Mouse (Mus musculus): ENCODE data around the gene Limd1.
"Not testable (repeated sequence)": the region's sequence is repeated elsewhere in the genome, so short reads cannot be mapped to it uniquely, and the experiment has no call there.

The Limd1 gene

GRCm38 (mm10) chr9:123478586-123479195 lies at the start of gene Limd1:
Gene Limd1 (plus strand): TSS chr9:123478706.
- DNase-seq (ENCODE audit: extremely low read depth, low read depth): peak; percentile 45

- DNase-seq (ENCODE audit: extremely low read depth, low read depth): no peak
Measured at GRCm38 (mm10) chr9:123429863-123430262, 48.6 kb upstream of the Limd1 start.

- DNase-seq (ENCODE audit: extremely low read depth, low read depth): no peak
Measured at GRCm38 (mm10) chr9:123430973-123431372, 47.5 kb upstream of the Limd1 start.

GRCm38 (mm10) chr9:123438223-123438622 lies 40.3 kb upstream of the Limd1 start:
- DNase-seq (ENCODE audit: extremely low read depth, low read depth): no peak

- DNase-seq (ENCODE audit: extremely low read depth, low read depth): no peak
Measured at GRCm38 (mm10) chr9:123440230-123441058, 38.1 kb upstream of the Limd1 start.

GRCm38 (mm10) chr9:123447101-123447500 lies 31.4 kb upstream of the Limd1 start:
- not testable (repeated sequence) for DNase-seq (ENCODE audit: extremely low read depth, low read depth)

GRCm38 (mm10) chr9:123448594-123448993 lies 29.9 kb upstream of the Limd1 start:
- DNase-seq (ENCODE audit: extremely low read depth, low read depth): no peak

GRCm38 (mm10) chr9:123450174-123450573 lies 28.3 kb upstream of the Limd1 start:
- no peak for DNase-seq (ENCODE audit: extremely low read depth, low read depth)

- DNase-seq (ENCODE audit: extremely low read depth, low read depth): no peak
Measured at GRCm38 (mm10) chr9:123451772-123452171, 26.7 kb upstream of the Limd1 start.

GRCm38 (mm10) chr9:123456634-123457602 lies 21.6 kb upstream of the Limd1 start:
- no peak for DNase-seq (ENCODE audit: extremely low read depth, low read depth)

GRCm38 (mm10) chr9:123457603-123458002 lies 20.9 kb upstream of the Limd1 start:
- DNase-seq (ENCODE audit: extremely low read depth, low read depth): no peak

GRCm38 (mm10) chr9:123467141-123467620 lies 11.3 kb upstream of the Limd1 start:
- no peak for DNase-seq (ENCODE audit: extremely low read depth, low read depth)

GRCm38 (mm10) chr9:123468406-123469085 lies 10.0 kb upstream of the Limd1 start:
- DNase-seq (ENCODE audit: extremely low read depth, low read depth): peak; percentile 29

- no peak for DNase-seq (ENCODE audit: extremely low read depth, low read depth)
Measured at GRCm38 (mm10) chr9:123469087-123469486, 9.4 kb upstream of the Limd1 start.

GRCm38 (mm10) chr9:123473377-123473776 lies 5.1 kb upstream of the Limd1 start:
- DNase-seq (ENCODE audit: extremely low read depth, low read depth): no peak

GRCm38 (mm10) chr9:123475569-123475968 lies 2.9 kb upstream of the Limd1 start:
- DNase-seq (ENCODE audit: extremely low read depth, low read depth): no peak

- peak; percentile 40 for DNase-seq (ENCODE audit: extremely low read depth, low read depth)
Measured at GRCm38 (mm10) chr9:123478031-123478585, 398 bp upstream of the Limd1 start.

GRCm38 (mm10) chr9:123479196-123479669 lies 727 bp downstream of the Limd1 start:
- DNase-seq (ENCODE audit: extremely low read depth, low read depth): peak; percentile 22

- no peak for DNase-seq (ENCODE audit: extremely low read depth, low read depth)
Measured at GRCm38 (mm10) chr9:123479876-123480252, 1.4 kb downstream of the Limd1 start.

- DNase-seq (ENCODE audit: extremely low read depth, low read depth): peak; percentile 82
Measured at GRCm38 (mm10) chr9:123480253-123480921, 1.9 kb downstream of the Limd1 start.

Measured in MEL-GATA-1-ER (cell line).